Mouse (Mus musculus): ENCODE measurements around the gene Phospho1. TPM values are rescaled to one million over a fixed set of nuclear protein-coding genes. Genes with fewer than 3 reads are reported as not detected.

Phospho1 gene
- polyA plus RNA-seq, 1 experiment from 2014 or later, result 2.6 TPM

DNA sequence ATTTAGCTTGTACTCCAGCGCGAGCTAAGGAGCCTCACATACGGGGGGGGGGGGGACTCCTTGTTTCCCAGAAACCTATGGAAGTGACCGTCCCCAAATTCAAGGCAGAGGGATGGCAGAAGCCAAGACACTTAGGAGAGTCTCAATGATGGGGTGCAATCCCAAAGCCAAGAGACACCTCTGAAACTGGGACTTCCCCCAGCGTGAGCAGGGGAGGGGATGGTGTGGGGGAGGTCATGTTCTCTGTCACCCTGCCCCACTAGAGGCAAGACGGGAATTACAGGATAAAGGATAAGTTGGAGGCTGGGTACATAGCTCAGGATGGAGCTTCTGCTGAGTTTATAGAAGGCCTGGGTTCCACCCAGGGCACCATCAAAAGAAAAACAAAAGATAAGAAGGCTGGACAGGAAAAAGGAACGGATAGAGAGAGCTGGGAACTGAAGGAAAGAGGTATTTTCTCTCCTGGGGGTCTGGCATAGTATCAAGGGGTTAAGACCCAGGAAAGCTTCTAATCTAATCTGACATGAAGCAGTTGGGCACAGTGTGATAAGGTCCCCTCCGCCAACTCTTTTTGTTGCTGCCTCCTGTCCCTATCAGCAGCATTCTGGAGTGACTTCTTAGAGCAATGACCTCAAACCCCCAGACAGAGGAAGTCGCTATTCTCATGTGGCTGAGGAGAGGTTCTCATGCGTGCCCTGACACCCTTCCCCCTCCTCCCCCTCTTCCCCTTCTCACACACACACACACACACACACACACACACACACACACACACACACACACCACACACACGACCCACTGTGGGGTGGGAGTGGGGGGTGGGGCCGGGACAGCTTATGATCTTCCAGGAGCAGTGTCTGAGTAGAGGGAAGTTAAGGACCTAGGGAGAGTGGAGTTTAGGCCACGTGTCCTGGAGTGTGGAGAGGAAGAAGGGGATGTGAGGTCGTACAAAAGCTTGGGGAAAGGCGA lies 10.7 kb downstream of the Phospho1 start:
- peaks cover 15% of the 10 kb centered on the region for H3K4me1 ChIP-seq (replicated peaks; ENCODE audit: control insufficient read depth, insufficient read depth, low read length)
- H3K4me2 ChIP-seq (replicated peaks; ENCODE audit: low read depth), result peak overlapping the region; percentile 51
- no peak overlapping the region for H3K4me3 ChIP-seq (ENCODE audit: low read depth, low read length)
- TF ChIP-seq CTCF (IDR thresholded peaks at IDR 0.05; ENCODE audit: low read depth), result no peak
- no peak overlapping the region for H3K9ac ChIP-seq (ENCODE audit: low read depth, low read length)
- H3K9me3 ChIP-seq (ENCODE audit: control insufficient read depth), result no peaks in the 10 kb centered on the region
- H3K27ac ChIP-seq (ENCODE audit: low read depth, low read length), result no peak overlapping the region
- H3K36me3 ChIP-seq (ENCODE audit: control insufficient read depth, insufficient read depth), result peaks cover 7% of the 10 kb centered on the region; the same call in 1 of the 2 replicates
- peaks cover 33% of the 10 kb centered on the region for H3K27me3 ChIP-seq (replicated peaks; ENCODE audit: control insufficient read depth, insufficient read depth, low read length)
- WGBS, result 28% methylated on average over 15 of the region's 15 CpGs
- ATAC-seq, result no peak

DNA sequence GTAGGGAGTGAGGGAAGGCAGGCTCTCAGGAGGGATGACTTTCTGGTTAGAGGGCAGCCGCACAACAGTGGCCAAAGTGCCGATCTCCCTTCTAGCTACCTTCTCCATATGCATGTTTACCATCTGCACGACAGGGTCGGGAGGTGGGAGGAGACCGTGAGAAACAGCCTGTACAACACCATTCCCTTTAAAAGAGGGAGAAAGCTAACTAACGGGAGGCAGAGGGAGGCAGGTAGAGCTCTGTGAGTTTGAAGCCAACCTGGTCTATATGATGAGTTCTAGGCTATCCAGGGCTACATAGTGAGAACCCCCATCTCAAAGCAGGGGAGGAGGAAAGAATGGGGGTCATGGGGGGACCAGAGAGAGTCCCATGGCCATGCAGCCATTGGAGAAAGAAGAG lies 11.5 kb downstream of the Phospho1 start:
- H3K9me3 ChIP-seq (ENCODE audit: control insufficient read depth), result no peaks in the 10 kb centered on the region
- 45% methylated on average over 6 of the region's 6 CpGs for WGBS
- no peak overlapping the region for H3K9ac ChIP-seq (ENCODE audit: low read depth, low read length)
- ATAC-seq, result no peak
- H3K4me1 ChIP-seq (replicated peaks; ENCODE audit: control insufficient read depth, insufficient read depth, low read length), result peaks cover 15% of the 10 kb centered on the region
- peaks cover 7% of the 10 kb centered on the region; the same call in 1 of the 2 replicates for H3K36me3 ChIP-seq (ENCODE audit: control insufficient read depth, insufficient read depth)
- peak overlapping the region; percentile 13; the same call in 1 of the 2 replicates for H3K4me2 ChIP-seq (replicated peaks; ENCODE audit: low read depth)
- no peak overlapping the region for H3K4me3 ChIP-seq (ENCODE audit: low read depth, low read length)
- H3K27ac ChIP-seq (ENCODE audit: low read depth, low read length), result no peak overlapping the region
- H3K27me3 ChIP-seq (replicated peaks; ENCODE audit: control insufficient read depth, insufficient read depth, low read length), result peaks cover 25% of the 10 kb centered on the region
- TF ChIP-seq CTCF (IDR thresholded peaks at IDR 0.05; ENCODE audit: low read depth), result no peak

DNA sequence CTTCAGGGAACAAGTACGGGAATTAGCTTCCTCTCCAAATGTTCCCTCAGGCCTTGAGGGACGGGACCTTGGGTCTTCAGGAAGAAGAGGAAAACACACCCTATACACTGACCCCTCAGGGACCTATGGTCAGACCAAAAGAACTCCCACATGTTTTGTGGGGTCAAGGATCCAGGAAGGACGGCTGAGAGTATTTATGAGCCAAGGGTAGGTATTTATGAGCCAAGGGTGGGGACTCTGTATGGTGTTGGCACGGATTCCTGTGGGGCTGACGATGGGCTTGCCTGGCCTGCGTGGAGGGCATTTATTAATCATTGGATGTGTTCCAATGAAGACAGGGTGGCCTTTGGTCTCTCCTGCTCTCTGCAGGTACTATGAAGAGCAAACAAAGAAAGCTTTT lies 12.1 kb downstream of the Phospho1 start:
- ATAC-seq, result peak; percentile 75
- WGBS, result 30% methylated on average over 6 of the region's 6 CpGs
- H3K4me3 ChIP-seq (ENCODE audit: low read depth, low read length), result no peak overlapping the region
- no peaks in the 10 kb centered on the region for H3K9me3 ChIP-seq (ENCODE audit: control insufficient read depth)
- H3K4me2 ChIP-seq (replicated peaks; ENCODE audit: low read depth), result peak overlapping the region; percentile 13; the same call in 1 of the 2 replicates
- peak overlapping the region; percentile 57; the same call in 1 of the 2 replicates for H3K27ac ChIP-seq (ENCODE audit: low read depth, low read length)
- no peak overlapping the region for H3K9ac ChIP-seq (ENCODE audit: low read depth, low read length)
- TF ChIP-seq CTCF (IDR thresholded peaks at IDR 0.05; ENCODE audit: low read depth), result no peak
- H3K27me3 ChIP-seq (replicated peaks; ENCODE audit: control insufficient read depth, insufficient read depth, low read length), result peaks cover 19% of the 10 kb centered on the region
- H3K4me1 ChIP-seq (replicated peaks; ENCODE audit: control insufficient read depth, insufficient read depth, low read length), result peaks cover 15% of the 10 kb centered on the region
- H3K36me3 ChIP-seq (ENCODE audit: control insufficient read depth, insufficient read depth), result peaks cover 7% of the 10 kb centered on the region; the same call in 1 of the 2 replicates

DNA sequence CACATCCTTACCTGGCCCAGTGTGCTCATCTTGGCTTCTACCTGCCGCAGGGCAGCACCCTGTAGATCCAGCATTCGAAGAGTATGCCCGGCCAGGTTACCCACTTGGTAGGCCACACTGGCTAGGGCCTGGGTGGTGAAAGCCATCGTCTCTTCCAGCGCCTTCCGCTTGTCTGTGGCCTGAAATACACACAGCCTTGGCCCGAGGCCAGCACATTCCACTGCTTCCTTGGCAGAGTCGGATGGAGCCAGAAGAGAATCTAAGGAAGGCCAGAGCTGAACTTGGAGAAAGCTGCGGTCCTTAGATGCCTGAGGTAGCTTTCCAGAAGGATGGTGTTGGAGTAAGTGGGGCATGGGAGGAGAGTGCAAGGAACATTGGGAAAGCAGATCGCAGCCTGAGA lies 12.8 kb downstream of the Phospho1 start, which contains the start of gene Gngt2:
Gene Gngt2, plus strand, starts transcription at position 158 of the 400 bp plus-strand sequence.
- H3K27ac ChIP-seq (ENCODE audit: low read depth, low read length), result peak within 1 kb of the TSS; percentile 57
- peak within 1 kb of the TSS; percentile 21 for H3K4me2 ChIP-seq (replicated peaks; ENCODE audit: low read depth)
- no peak for ATAC-seq

DNA sequence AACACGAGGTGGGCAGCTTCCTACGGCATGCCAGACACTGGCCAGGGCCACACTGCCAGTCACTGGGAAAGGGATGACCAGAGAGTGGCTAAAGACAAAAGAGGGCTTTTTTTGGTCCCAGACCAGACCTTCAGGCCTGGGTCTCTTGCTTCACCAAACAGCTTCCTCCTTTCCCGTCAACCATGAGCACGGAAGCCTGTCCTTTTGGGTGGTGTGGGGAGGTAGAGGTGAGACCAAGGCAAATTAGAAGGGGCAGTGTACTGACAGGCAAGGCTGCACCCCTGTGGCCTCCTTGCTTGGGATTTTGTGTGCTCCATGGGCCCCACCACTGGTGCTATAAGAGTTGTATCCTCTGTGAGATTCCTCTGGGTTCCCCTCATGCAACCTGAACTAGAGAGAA lies 14.3 kb downstream of the Phospho1 start:
- Histone ChIP-seq H3K36me3 (ENCODE audit: control insufficient read depth, insufficient read depth) (no peaks in the 10 kb centered on the region), H3K4me3 (ENCODE audit: low read depth, low read length) (no peak overlapping the region), H3K27ac (ENCODE audit: low read depth, low read length) (no peak overlapping the region), H3K9me3 (ENCODE audit: control insufficient read depth) (no peaks in the 10 kb centered on the region), H3K9ac (ENCODE audit: low read depth, low read length) (no peak overlapping the region), H3K4me1 (replicated peaks; ENCODE audit: control insufficient read depth, insufficient read depth, low read length) (peaks cover 15% of the 10 kb centered on the region), H3K4me2 (replicated peaks; ENCODE audit: low read depth) (0 out of 2 replicates have a peak overlapping the region, but pooled peaks have one; percentile 2), H3K27me3 (replicated peaks; ENCODE audit: control insufficient read depth, insufficient read depth, low read length) (0 out of 2 replicates have a peak, but pooled peaks cover 3% of the 10 kb centered on the region)
- ATAC-seq, result no peak
- no peak for TF ChIP-seq CTCF (IDR thresholded peaks at IDR 0.05; ENCODE audit: low read depth)
- 81% methylated on average over 4 of the region's 4 CpGs for WGBS

More for the DNA sequence above, 12.8 kb downstream of the Phospho1 start, which contains the start of gene Gngt2:
- no peaks in the 10 kb centered on the region for H3K9me3 ChIP-seq (ENCODE audit: control insufficient read depth)
- H3K4me1 ChIP-seq (replicated peaks; ENCODE audit: control insufficient read depth, insufficient read depth, low read length), result peaks cover 15% of the 10 kb centered on the region
- peaks cover 4% of the 10 kb centered on the region; the same call in 1 of the 2 replicates for H3K36me3 ChIP-seq (ENCODE audit: control insufficient read depth, insufficient read depth)
- TF ChIP-seq CTCF (IDR thresholded peaks at IDR 0.05; ENCODE audit: low read depth), result no peak
- no peak within 1 kb of the TSS for H3K9ac ChIP-seq (ENCODE audit: low read depth, low read length)
- 28% methylated on average over 10 of the region's 10 CpGs for WGBS
- H3K4me3 ChIP-seq (ENCODE audit: low read depth, low read length), result no peak within 1 kb of the TSS
- H3K27me3 ChIP-seq (replicated peaks; ENCODE audit: control insufficient read depth, insufficient read depth, low read length), result peaks cover 14% of the 10 kb centered on the region; the same call in 1 of the 2 replicates

All from intestine, postnatal 0 days (tissue).